Mouse (Mus musculus) neural tube, embryonic 12.5 days (tissue): ENCODE data around the gene Apba2. TPM values are rescaled to one million over a fixed set of nuclear protein-coding genes. Genes with fewer than 3 reads are reported as not detected.

ENCODE experiments used
- ATAC-seq: fragments of 200-750 bp; cut with Nextera tagmentation; 2 replicates; pipeline ENCODE4 v1.8.0; 2017; ENCODE audit warnings: low read depth, mild to moderate bottlenecking, moderate TSS enrichment, moderate library complexity; ENCODE audit not compliant: low FRiP score
- H3K27ac ChIP-seq: fragments of 300-500 bp; sonication (generic); 2 replicates; pipeline ENCODE4 v1.5.1; 2016
- H3K27me3 ChIP-seq: fragments of 300-500 bp; sonication (generic); replicated peaks from 2 replicates; pipeline ENCODE4 v1.6.1; 2016; ENCODE audit warnings: mild to moderate bottlenecking
- H3K36me3 ChIP-seq: fragments of 300-500 bp; sonication (generic); 2 replicates; pipeline ENCODE4 v1.6.1; 2016; ENCODE audit warnings: mild to moderate bottlenecking
- H3K4me1 ChIP-seq: fragments of 300-500 bp; sonication (generic); 2 replicates; pipeline ENCODE4 v1.6.1; 2016
- H3K4me2 ChIP-seq: fragments of 300-500 bp; sonication (generic); replicated peaks from 2 replicates; pipeline ENCODE4 v1.6.1; 2016; ENCODE audit warnings: mild to moderate bottlenecking
- H3K4me3 ChIP-seq: fragments of 300-500 bp; sonication (generic); 2 replicates; pipeline ENCODE4 v1.5.1; 2016
- H3K9ac ChIP-seq: fragments of 300-500 bp; sonication (generic); 2 replicates; pipeline ENCODE4 v1.6.1; 2016; ENCODE audit warnings: mild to moderate bottlenecking
- H3K9me3 ChIP-seq: fragments of 300-500 bp; sonication (generic); 2 replicates; pipeline ENCODE4 v1.6.1; 2016; ENCODE audit warnings: mild to moderate bottlenecking
- WGBS: fragments of 180-500 bp; shearing (Covaris S2); methylation state at CpG from one replicate; pipeline ENCODE4 v1.1.7; 2016; 5-methylcytosine and 5-hydroxymethylcytosine counted together
- polyA plus RNA-seq: library from polyadenylated mRNA; unstranded; fragments of >200 nt; fragmentation: Nextera tagmentation; extraction: Ambion mirVana; gene quantifications from 2 replicates; pipeline ENCODE4 v1.2.1, GENCODE M21; 2016

The Apba2 gene
- 147 and 159 TPM in 2 replicates for polyA plus RNA-seq

DNA sequence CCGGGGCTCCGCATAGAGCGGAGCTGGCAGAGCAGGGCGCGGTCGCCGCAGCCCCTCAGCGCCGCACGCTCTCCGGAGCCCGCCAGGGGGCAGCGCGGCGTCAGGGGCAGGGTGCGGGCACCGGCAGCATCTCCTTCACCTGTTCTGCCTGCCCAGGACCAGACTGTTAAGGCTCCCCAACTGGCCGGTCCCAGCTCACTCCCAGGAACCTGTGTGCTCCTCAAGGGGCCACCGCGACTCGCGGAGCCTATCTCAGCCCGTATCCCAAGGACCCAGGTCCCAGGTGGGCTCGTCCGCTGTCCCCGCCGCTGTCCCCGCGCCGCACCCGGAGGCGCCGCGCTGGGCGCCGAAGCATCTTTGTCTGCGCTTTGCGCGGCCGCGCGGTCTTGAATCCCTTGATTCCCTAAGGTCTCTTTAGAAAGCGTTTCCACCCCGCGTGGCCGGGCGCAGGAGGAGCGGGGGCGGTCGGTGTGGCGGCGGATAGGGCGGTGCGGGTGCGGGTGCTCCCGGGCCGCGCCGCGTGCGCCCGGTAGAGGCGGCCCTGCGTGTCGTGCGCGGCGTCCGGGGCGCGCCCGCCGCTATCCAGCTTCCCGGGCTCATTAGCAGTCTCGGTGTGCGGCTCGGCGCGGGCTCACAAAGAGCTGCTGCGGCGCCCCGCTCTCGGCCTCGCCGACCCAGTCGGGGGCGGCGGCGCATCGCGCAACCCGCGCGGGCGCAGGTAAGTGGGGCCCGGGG lies at the start of gene Apba2:
Gene Apba2 (plus strand): TSS at position 171 of the 735 bp plus-strand sequence.
- peak within 1 kb of the TSS; percentile 88 for H3K4me3 ChIP-seq
- peaks cover 45% of the 10 kb centered on the region for H3K4me1 ChIP-seq
- ATAC-seq, result peak; percentile 91
- no peaks in the 10 kb centered on the region for H3K9me3 ChIP-seq
- H3K27me3 ChIP-seq, result peaks cover 7% of the 10 kb centered on the region; the same call in 1 of the 2 replicates
- peak within 1 kb of the TSS; percentile 88 for H3K27ac ChIP-seq
- no peaks in the 10 kb centered on the region for H3K36me3 ChIP-seq
- under 1% methylated on average over 96 of the region's 96 CpGs for WGBS
- H3K4me2 ChIP-seq, result peak within 1 kb of the TSS; percentile 74
- peak within 1 kb of the TSS; percentile 98 for H3K9ac ChIP-seq

DNA sequence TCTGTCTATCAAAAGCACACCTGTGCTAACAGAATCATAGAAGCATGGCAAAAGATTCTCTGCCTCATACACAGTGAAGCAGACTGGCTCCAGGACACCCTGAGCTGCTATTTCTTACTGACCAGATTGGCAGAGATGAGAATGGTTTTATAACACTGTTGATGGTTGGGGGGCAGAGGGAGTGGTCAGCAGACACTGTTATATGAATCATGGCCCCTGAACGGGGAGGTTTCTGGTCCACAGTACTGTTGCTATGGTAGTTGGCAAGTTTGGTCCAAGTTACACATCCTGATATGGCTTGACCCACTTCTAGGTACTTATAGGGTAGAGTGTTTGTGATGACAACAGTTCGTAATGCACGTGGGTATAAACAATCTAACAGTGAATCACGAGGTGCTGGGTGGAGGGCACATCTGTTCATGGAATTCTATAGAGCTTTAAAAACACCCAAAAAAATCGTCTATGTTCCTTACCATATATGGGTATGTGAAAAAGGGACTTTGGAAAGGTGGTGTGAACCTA lies 49.6 kb upstream of the Apba2 start:
- Histone ChIP-seq H3K4me3 (no peak overlapping the region), H3K4me2 (no peak overlapping the region), H3K4me1 (0 out of 2 replicates have a peak, but pooled peaks cover 5% of the 10 kb centered on the region), H3K27ac (no peak overlapping the region), H3K36me3 (no peaks in the 10 kb centered on the region), H3K9ac (no peak overlapping the region), H3K27me3 (no peaks in the 10 kb centered on the region), H3K9me3 (no peaks in the 10 kb centered on the region)
- 85% methylated on average over 5 of the region's 5 CpGs for WGBS
- ATAC-seq, result peak; percentile 25; the same call in 1 of the 2 replicates

DNA sequence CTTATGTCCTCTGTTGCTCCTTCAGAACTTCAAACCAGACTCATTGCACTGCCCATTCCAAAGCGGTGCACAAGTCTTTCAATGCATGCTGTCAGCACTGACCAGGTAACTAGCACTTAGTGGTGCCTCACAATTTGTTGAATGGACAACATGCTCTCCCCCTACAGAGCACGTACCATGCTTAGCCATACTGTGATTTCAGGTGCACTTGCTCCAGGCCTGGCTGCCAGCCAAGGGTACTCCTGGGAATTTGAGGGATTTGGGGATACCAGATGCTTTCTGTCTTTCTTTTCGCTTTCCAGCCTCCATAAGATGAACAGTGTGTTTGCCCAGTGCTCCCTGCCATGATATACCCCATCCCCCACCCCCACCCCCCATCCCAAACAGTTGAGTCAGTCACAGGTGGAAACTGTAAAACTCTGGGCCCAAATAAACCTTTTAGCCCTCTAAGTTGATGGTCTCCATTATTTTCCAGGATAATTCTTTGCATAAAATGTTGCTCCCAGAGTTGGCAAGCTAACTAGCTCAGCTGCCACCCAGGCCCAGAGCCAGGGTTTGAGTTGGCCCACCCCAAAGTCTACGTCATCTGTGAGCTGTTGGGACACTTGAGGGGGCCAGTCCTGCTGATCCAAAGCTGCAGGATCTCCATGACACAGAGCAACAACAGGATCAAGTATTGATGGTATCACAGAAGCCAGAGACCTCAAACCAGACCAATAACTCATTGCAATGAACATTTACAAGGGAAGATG lies 48.9 kb upstream of the Apba2 start:
- ATAC-seq, result no peak
- no peak overlapping the region for H3K4me2 ChIP-seq
- no peak overlapping the region for H3K4me3 ChIP-seq
- H3K4me1 ChIP-seq, result 0 out of 2 replicates have a peak, but pooled peaks cover 5% of the 10 kb centered on the region
- no peak overlapping the region for H3K27ac ChIP-seq
- WGBS, result 78% methylated on average over 4 of the region's 4 CpGs
- H3K9ac ChIP-seq, result no peak overlapping the region
- no peaks in the 10 kb centered on the region for H3K9me3 ChIP-seq
- H3K27me3 ChIP-seq, result no peaks in the 10 kb centered on the region
- H3K36me3 ChIP-seq, result no peaks in the 10 kb centered on the region

DNA sequence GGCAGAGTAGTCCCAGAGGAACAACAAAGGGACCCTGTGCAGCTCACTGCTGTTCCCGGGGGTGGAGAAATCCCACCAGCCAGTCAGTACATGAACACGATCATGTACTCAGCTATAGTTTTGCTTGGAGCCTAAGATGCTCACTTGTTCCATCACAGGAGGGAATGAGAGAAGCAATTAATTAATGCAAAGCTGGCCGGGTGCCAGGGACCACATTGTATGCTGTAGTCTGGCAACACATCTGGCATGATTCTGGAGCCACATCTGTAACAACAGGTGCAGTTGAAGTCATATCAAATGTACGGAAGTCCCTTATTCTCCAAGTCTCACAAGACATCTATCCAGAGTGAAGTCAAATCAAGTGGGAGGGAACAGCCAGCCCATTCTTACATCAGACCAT lies 45.3 kb upstream of the Apba2 start:
- ATAC-seq, result no peak
- H3K4me3 ChIP-seq, result no peak overlapping the region
- no peak overlapping the region for H3K9ac ChIP-seq
- no peak overlapping the region for H3K27ac ChIP-seq
- H3K9me3 ChIP-seq, result no peaks in the 10 kb centered on the region
- 86% methylated on average over 4 of the region's 4 CpGs for WGBS
- H3K27me3 ChIP-seq, result no peaks in the 10 kb centered on the region
- H3K4me1 ChIP-seq, result 0 out of 2 replicates have a peak, but pooled peaks cover 5% of the 10 kb centered on the region
- no peaks in the 10 kb centered on the region for H3K36me3 ChIP-seq
- no peak overlapping the region for H3K4me2 ChIP-seq

GRCm38 (mm10) chr7:64456676-64457075 lies 44.8 kb upstream of the Apba2 start:
- H3K27me3 ChIP-seq, result no peaks in the 10 kb centered on the region
- H3K36me3 ChIP-seq, result no peaks in the 10 kb centered on the region
- no peak overlapping the region for H3K9ac ChIP-seq
- 86% methylated on average over 3 of the region's 3 CpGs for WGBS
- no peaks in the 10 kb centered on the region for H3K9me3 ChIP-seq
- no peak overlapping the region for H3K4me2 ChIP-seq
- no peak for ATAC-seq
- H3K27ac ChIP-seq, result no peak overlapping the region
- H3K4me1 ChIP-seq, result 0 out of 2 replicates have a peak, but pooled peaks cover 3% of the 10 kb centered on the region
- no peak overlapping the region for H3K4me3 ChIP-seq

GRCm38 (mm10) chr7:64457811-64458210 lies 43.7 kb upstream of the Apba2 start:
- ATAC-seq, result no peak
- H3K36me3 ChIP-seq, result no peaks in the 10 kb centered on the region

DNA sequence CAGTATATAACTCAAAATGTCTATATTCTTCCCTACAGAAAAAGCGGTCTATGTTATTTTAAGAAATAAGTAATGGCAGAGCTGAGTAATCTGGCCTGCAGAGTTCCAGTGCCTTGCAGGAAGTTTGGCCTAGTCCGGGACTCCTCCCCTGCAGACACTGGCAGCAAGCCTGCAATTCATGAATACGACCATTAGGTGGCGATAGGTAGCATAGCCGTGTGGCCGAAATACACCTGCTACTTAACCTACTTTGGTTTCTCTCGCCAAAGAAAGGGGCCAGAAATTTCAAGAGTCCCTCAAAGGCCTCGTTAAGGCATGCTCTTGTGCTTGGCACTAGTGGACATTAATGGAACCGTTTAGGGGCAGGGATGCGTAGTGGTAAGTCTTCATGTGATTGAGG lies 4.1 kb upstream of the Apba2 start:
- no peaks in the 10 kb centered on the region for H3K9me3 ChIP-seq
- H3K27me3 ChIP-seq, result peaks cover 7% of the 10 kb centered on the region; the same call in 1 of the 2 replicates
- H3K9ac ChIP-seq, result no peak overlapping the region
- no peak overlapping the region for H3K27ac ChIP-seq
- ATAC-seq, result no peak
- no peaks in the 10 kb centered on the region for H3K36me3 ChIP-seq
- 37% methylated on average over 10 of the region's 10 CpGs for WGBS
- H3K4me1 ChIP-seq, result peaks cover 8% of the 10 kb centered on the region; the same call in 1 of the 2 replicates
- no peak overlapping the region for H3K4me3 ChIP-seq
- H3K4me2 ChIP-seq, result no peak overlapping the region

More at GRCm38 (mm10) chr7:64457811-64458210, 43.7 kb upstream of the Apba2 start:
- H3K4me1 ChIP-seq, result no peaks in the 10 kb centered on the region
- no peak overlapping the region for H3K9ac ChIP-seq
- H3K27ac ChIP-seq, result no peak overlapping the region
- H3K27me3 ChIP-seq, result no peaks in the 10 kb centered on the region
- no peaks in the 10 kb centered on the region for H3K9me3 ChIP-seq
- H3K4me3 ChIP-seq, result no peak overlapping the region
- H3K4me2 ChIP-seq, result no peak overlapping the region
- 89% methylated on average over 2 of the region's 2 CpGs for WGBS

- Histone ChIP-seq H3K4me1 (peaks cover 51% of the 10 kb centered on the region), H3K4me3 (peak overlapping the region; percentile 88), H3K27ac (peak overlapping the region; percentile 88), H3K27me3 (peaks cover 7% of the 10 kb centered on the region; the same call in 1 of the 2 replicates), H3K36me3 (no peaks in the 10 kb centered on the region), H3K9ac (peak overlapping the region; percentile 98), H3K4me2 (peak overlapping the region; percentile 74), H3K9me3 (no peaks in the 10 kb centered on the region)
- 2% methylated on average over 47 of the region's 47 CpGs for WGBS
- ATAC-seq, result peak; percentile 42
Measured at GRCm38 (mm10) chr7:64502271-64503180, 1.0 kb downstream of the Apba2 start.

- Histone ChIP-seq H3K27me3 (peaks cover 7% of the 10 kb centered on the region; the same call in 1 of the 2 replicates), H3K9me3 (no peaks in the 10 kb centered on the region), H3K9ac (peak overlapping the region; percentile 98; the same call in 1 of the 2 replicates), H3K4me1 (peaks cover 61% of the 10 kb centered on the region), H3K27ac (no peak overlapping the region), H3K4me2 (peak overlapping the region; percentile 74), H3K36me3 (no peaks in the 10 kb centered on the region), H3K4me3 (peak overlapping the region; percentile 88; the same call in 1 of the 2 replicates)
- ATAC-seq, result no peak
- 71% methylated on average over 6 of the region's 6 CpGs for WGBS
Measured at GRCm38 (mm10) chr7:64503641-64504040, 2.1 kb downstream of the Apba2 start.

DNA sequence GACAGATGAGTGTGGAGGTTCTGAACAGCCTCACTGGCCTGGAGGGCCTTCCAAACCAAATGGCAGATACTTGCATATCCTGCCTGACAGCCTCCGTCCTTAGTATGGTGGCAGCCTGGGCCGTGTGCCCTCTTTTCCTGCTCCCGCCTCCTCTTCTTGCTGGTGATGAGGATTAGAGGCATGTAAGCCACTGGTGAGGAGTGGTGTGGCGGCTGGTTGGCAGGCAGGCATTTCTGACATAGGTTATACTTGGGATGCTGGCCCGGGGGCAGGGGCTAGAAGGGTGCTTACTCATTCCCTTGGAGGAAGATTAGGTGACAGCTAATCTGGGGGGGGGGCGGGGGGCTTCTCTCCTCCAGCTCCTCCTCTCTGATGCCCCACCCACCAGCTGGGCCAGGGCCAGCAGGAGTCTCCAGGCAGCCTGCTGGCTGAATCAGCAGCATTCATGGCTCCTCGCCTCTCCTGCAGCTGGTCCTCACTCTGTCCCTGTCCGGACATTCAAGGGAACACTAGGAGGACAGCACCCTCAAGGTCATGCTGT lies 3.3 kb downstream of the Apba2 start:
- Histone ChIP-seq H3K27ac (no peak overlapping the region), H3K36me3 (no peaks in the 10 kb centered on the region), H3K9ac (no peak overlapping the region), H3K4me1 (peaks cover 72% of the 10 kb centered on the region), H3K27me3 (peaks cover 7% of the 10 kb centered on the region; the same call in 1 of the 2 replicates), H3K4me3 (no peak overlapping the region), H3K4me2 (peak overlapping the region; percentile 74), H3K9me3 (no peaks in the 10 kb centered on the region)
- no peak for ATAC-seq
- 26% methylated on average over 8 of the region's 8 CpGs for WGBS

DNA sequence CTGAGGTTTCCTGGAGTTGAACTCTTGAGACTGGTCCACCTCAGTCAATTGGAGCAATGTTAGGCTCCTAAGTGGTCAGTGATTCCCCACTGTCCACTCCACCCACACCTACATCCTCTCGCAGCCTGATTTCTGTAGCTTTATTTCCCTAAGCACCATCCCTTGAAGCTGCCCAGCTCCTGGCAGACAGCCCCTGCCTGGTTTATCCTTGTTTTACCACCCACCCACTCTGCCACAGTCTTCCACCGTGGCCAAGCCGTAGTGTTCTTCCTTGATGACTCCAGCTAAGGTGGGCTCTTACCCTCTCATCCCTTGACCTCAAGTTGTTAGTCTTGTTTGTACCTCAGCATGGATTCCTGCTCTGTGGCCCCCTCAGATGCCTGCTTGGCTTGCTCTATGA lies 4.1 kb downstream of the Apba2 start:
- H3K4me2 ChIP-seq, result peak overlapping the region; percentile 33
- no peak overlapping the region for H3K27ac ChIP-seq
- no peak overlapping the region for H3K9ac ChIP-seq

More for the DNA sequence above, 4.1 kb downstream of the Apba2 start:
- no peaks in the 10 kb centered on the region for H3K9me3 ChIP-seq
- WGBS, result 80% methylated on average over 3 of the region's 3 CpGs
- no peak for ATAC-seq
- H3K36me3 ChIP-seq, result no peaks in the 10 kb centered on the region
- H3K4me1 ChIP-seq, result peaks cover 80% of the 10 kb centered on the region
- no peak overlapping the region for H3K4me3 ChIP-seq
- H3K27me3 ChIP-seq, result peaks cover 7% of the 10 kb centered on the region; the same call in 1 of the 2 replicates
